Mouse (Mus musculus) brain, embryonic 14.5 days (tissue): ENCODE results near the gene Sh3bp2.

Source experiments
- CTCF ChIP-seq: fragments of 200-500 bp; IDR thresholded peaks from 2 replicates; pipeline ENCODE4 v1.5.1; 2012; ENCODE audit warnings: inconsistent platforms, mild to moderate bottlenecking, moderate library complexity, borderline replicate concordance; ENCODE audit not compliant: insufficient read depth, insufficient read length; ENCODE audit errors: extremely low read depth
- POLR2A ChIP-seq: fragments of 200-500 bp; IDR thresholded peaks from 2 replicates; pipeline ENCODE4 v1.6.1; 2012; ENCODE audit warnings: mild to moderate bottlenecking, inconsistent platforms, borderline replicate concordance; ENCODE audit not compliant: poor library complexity, insufficient read depth, insufficient read length, severe bottlenecking; ENCODE audit errors: extremely low read depth

GRCm38 (mm10) chr5:34542166-34542565 lies 16.5 kb downstream of the Sh3bp2 start:
- TF ChIP-seq CTCF, result no peak
- TF ChIP-seq POLR2A, result no peak
